Mouse (Mus musculus): Measurements from ENCODE around the gene Slc38a8. TPM values are rescaled to one million over a fixed set of nuclear protein-coding genes. Genes with fewer than 3 reads are reported as not detected.

The Slc38a8 gene
- polyA plus RNA-seq, 1 experiment from 2014 or later = 0.13 TPM

DNA sequence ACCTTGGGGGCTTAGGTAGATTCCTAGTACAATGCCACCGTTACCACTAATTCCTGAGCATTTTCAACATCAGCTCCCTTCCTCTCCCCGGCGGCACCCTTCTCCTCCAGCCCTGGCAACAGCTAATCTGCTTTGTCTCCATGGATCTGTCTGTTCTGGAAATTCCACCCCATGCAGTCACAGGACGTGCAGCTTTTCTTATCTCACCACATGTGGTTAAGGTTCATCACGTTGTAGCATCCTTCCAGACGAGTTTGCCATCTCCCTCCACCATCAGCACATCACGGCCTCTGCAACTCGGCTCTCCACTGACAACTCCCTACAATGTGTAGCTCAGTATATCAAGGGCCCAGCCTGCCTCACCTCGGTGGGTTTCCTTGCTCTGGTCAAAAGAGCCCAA is 4.0 kb upstream of the Slc38a8 start:
- H3K27me3 ChIP-seq (ENCODE audit: control insufficient read depth, insufficient read depth, low read length) = peaks cover 3% of the 10 kb centered on the region; the same call in 1 of the 2 replicates
- DNase-seq (ENCODE audit: low spot score) = no peak
- no peak overlapping the region for H3K9ac ChIP-seq (ENCODE audit: low read length)

DNA sequence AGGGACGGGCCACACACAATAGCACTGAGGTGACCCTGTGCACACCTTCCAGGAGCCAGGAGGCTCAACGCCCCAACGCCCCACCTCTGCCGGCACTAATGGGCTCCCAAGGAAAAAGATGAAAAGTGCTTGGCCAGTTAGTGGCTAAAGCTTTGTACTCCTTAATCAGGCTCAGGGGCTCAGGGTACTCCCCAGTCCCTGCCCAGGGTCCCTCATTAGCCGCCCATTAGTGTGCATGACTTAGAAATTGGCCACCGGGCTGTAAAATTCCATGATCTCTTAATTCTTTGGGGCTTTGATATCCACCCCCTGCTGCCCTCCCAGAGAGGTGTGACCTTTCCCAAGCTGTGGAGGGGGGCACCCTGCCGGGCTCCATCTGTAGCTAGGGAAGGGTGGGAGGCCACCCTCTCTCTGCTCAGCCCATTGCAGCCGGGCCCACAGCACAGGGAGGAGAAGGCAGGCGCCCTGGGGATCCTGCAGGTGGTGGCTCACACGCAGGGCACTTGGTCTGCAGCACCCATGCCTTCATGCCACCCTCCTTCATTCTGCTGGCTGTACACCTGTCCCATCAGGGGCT is 1.8 kb upstream of the Slc38a8 start:
- peak; percentile 73 for ATAC-seq (replicated peaks; ENCODE audit: low FRiP score)

More for the DNA sequence above, 4.0 kb upstream of the Slc38a8 start:
- H3K4me1 ChIP-seq (replicated peaks; ENCODE audit: control insufficient read depth, insufficient read depth, low read length) = peaks cover 15% of the 10 kb centered on the region; the same call in 1 of the 2 replicates
- no peak for ATAC-seq (replicated peaks; ENCODE audit: low FRiP score)
- H3K4me3 ChIP-seq (ENCODE audit: low read depth, low read length) = no peak overlapping the region
- WGBS = 16% methylated on average over 9 of the region's 9 CpGs
- peaks cover 9% of the 10 kb centered on the region for H3K36me3 ChIP-seq (ENCODE audit: control insufficient read depth, insufficient read depth, low read length)
- no peak overlapping the region for H3K27ac ChIP-seq (ENCODE audit: low read depth, low read length)
- H3K4me2 ChIP-seq (ENCODE audit: low read depth, low read length, severe bottlenecking) = no peak overlapping the region
- no peaks in the 10 kb centered on the region for H3K9me3 ChIP-seq (ENCODE audit: control insufficient read depth, low read length)

DNA sequence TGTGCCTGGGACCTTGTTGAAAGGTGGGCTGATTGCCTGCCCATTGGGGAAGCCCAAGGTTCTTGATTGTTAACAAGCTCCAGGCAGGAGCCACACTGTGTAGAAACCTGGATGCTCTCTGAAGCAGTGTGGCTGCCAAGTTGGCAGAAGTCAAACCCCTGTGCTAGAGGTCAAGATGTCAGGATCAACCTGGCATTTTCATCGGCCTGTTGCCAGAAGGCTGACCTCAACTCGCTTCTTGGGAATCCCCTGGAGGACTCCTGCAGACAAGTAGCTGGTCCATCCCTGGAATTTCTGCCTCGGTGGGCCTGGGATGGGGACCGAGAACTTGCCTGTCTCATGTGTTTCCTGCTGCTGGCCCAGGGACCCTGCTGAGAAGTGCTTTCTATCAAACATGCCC is 613 bp upstream of the Slc38a8 start:
- no peak overlapping the region for H3K27ac ChIP-seq (ENCODE audit: low read depth, low read length)

More for the DNA sequence above, 1.8 kb upstream of the Slc38a8 start:
- DNase-seq (ENCODE audit: low spot score) = peak; percentile 69
- Histone ChIP-seq H3K4me2 (ENCODE audit: low read depth, low read length, severe bottlenecking) (no peak overlapping the region), H3K27ac (ENCODE audit: low read depth, low read length) (no peak overlapping the region), H3K9ac (ENCODE audit: low read length) (no peak overlapping the region), H3K4me3 (ENCODE audit: low read depth, low read length) (no peak overlapping the region), H3K36me3 (ENCODE audit: control insufficient read depth, insufficient read depth, low read length) (peaks cover 2% of the 10 kb centered on the region), H3K9me3 (ENCODE audit: control insufficient read depth, low read length) (no peaks in the 10 kb centered on the region), H3K4me1 (replicated peaks; ENCODE audit: control insufficient read depth, insufficient read depth, low read length) (peaks cover 15% of the 10 kb centered on the region; the same call in 1 of the 2 replicates), H3K27me3 (ENCODE audit: control insufficient read depth, insufficient read depth, low read length) (peaks cover 3% of the 10 kb centered on the region; the same call in 1 of the 2 replicates)
- 6% methylated on average over 10 of the region's 10 CpGs for WGBS

DNA sequence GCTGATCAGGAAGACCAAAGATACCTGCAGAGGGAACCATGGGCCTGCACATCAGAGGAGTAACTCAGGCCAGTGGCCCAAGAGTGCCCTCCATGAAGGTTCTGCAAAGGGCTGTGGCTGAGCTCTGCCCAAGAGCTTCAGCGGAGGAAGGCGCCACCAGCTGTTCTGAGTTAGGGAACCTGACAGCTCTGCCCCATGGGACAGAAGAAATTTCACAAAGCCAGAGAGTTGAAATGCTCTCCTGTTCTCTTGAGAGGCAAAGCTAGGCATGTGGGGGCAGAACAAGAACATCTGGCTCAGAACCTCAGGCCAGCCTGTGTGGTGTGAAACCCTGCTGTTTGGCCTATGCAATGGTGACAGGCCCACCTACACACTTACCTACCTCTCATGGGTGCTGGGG is 1.7 kb downstream of the Slc38a8 start:
- peaks cover 3% of the 10 kb centered on the region; the same call in 1 of the 2 replicates for H3K27me3 ChIP-seq (ENCODE audit: control insufficient read depth, insufficient read depth, low read length)
- no peak overlapping the region for H3K9ac ChIP-seq (ENCODE audit: low read length)
- H3K4me2 ChIP-seq (ENCODE audit: low read depth, low read length, severe bottlenecking) = no peak overlapping the region
- no peak overlapping the region for H3K27ac ChIP-seq (ENCODE audit: low read depth, low read length)
- H3K9me3 ChIP-seq (ENCODE audit: control insufficient read depth, low read length) = no peaks in the 10 kb centered on the region
- ATAC-seq (replicated peaks; ENCODE audit: low FRiP score) = no peak
- DNase-seq (ENCODE audit: low spot score) = no peak
- peaks cover 12% of the 10 kb centered on the region; the same call in 1 of the 2 replicates for H3K4me1 ChIP-seq (replicated peaks; ENCODE audit: control insufficient read depth, insufficient read depth, low read length)
- H3K4me3 ChIP-seq (ENCODE audit: low read depth, low read length) = no peak overlapping the region
- 92% methylated on average over 2 of the region's 2 CpGs for WGBS
- H3K36me3 ChIP-seq (ENCODE audit: control insufficient read depth, insufficient read depth, low read length) = no peaks in the 10 kb centered on the region

More for the DNA sequence above, 613 bp upstream of the Slc38a8 start:
- peaks cover 15% of the 10 kb centered on the region; the same call in 1 of the 2 replicates for H3K4me1 ChIP-seq (replicated peaks; ENCODE audit: control insufficient read depth, insufficient read depth, low read length)
- H3K4me2 ChIP-seq (ENCODE audit: low read depth, low read length, severe bottlenecking) = no peak overlapping the region
- ATAC-seq (replicated peaks; ENCODE audit: low FRiP score) = no peak
- no peaks in the 10 kb centered on the region for H3K9me3 ChIP-seq (ENCODE audit: control insufficient read depth, low read length)
- 55% methylated on average over 4 of the region's 4 CpGs for WGBS
- peaks cover 3% of the 10 kb centered on the region; the same call in 1 of the 2 replicates for H3K27me3 ChIP-seq (ENCODE audit: control insufficient read depth, insufficient read depth, low read length)
- H3K36me3 ChIP-seq (ENCODE audit: control insufficient read depth, insufficient read depth, low read length) = no peaks in the 10 kb centered on the region
- DNase-seq (ENCODE audit: low spot score) = no peak
- no peak overlapping the region for H3K4me3 ChIP-seq (ENCODE audit: low read depth, low read length)
- H3K9ac ChIP-seq (ENCODE audit: low read length) = no peak overlapping the region

DNA sequence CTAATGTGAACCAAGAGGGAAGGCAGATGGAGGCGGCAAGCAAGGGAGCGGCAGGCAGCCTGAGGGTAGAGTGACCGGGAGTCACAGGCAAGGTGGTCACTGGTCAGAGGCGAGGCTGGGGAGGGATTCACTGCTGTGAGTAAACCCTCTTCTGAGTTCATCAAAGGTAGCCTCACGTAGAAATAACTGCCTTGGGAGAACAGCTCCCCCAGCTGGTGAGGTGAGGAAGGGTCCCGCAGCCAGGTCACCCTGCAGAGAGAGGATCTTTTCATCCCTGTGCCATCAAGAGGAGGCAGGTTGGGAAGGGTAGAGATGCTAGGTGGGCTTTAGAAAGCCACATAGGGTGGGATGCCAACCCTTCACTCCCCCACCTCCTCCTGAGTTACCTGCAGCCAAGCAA is 4.7 kb downstream of the Slc38a8 start:
- WGBS = 29% methylated on average over 6 of the region's 6 CpGs
- peak; percentile 66 for DNase-seq (ENCODE audit: low spot score)
- Histone ChIP-seq H3K27ac (ENCODE audit: low read depth, low read length) (no peak overlapping the region), H3K9ac (ENCODE audit: low read length) (no peak overlapping the region), H3K27me3 (ENCODE audit: control insufficient read depth, insufficient read depth, low read length) (peaks cover 3% of the 10 kb centered on the region; the same call in 1 of the 2 replicates), H3K4me2 (ENCODE audit: low read depth, low read length, severe bottlenecking) (no peak overlapping the region), H3K36me3 (ENCODE audit: control insufficient read depth, insufficient read depth, low read length) (no peaks in the 10 kb centered on the region), H3K4me1 (replicated peaks; ENCODE audit: control insufficient read depth, insufficient read depth, low read length) (no peaks in the 10 kb centered on the region), H3K4me3 (ENCODE audit: low read depth, low read length) (no peak overlapping the region), H3K9me3 (ENCODE audit: control insufficient read depth, low read length) (no peaks in the 10 kb centered on the region)
- ATAC-seq (replicated peaks; ENCODE audit: low FRiP score) = no peak

DNA sequence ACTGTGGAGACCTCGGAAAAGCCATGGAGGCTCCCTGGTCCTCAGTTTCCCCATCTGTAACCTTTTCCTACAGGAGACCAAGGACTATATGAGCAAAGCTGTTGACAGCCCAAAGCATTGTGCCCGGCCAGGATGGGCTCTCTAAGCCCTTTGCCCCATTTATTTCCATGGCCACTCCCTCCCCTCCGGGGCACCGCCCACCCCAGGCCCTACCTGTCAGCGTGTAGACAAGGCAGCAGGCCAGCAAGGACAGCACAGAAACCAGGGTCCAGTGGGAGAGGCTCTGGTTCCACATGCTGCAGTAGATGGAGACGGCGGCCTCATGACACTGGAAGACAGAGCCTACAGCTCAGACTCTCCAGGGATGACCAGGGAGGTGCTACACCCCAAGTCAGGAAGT is 14.4 kb downstream of the Slc38a8 start:
- H3K4me2 ChIP-seq (ENCODE audit: low read depth, low read length, severe bottlenecking) = no peak overlapping the region
- no peak overlapping the region for H3K27ac ChIP-seq (ENCODE audit: low read depth, low read length)
- no peak overlapping the region for H3K9ac ChIP-seq (ENCODE audit: low read length)
- no peaks in the 10 kb centered on the region for H3K27me3 ChIP-seq (ENCODE audit: control insufficient read depth, insufficient read depth, low read length)
- H3K9me3 ChIP-seq (ENCODE audit: control insufficient read depth, low read length) = no peaks in the 10 kb centered on the region
- 81% methylated on average over 7 of the region's 7 CpGs for WGBS
- H3K36me3 ChIP-seq (ENCODE audit: control insufficient read depth, insufficient read depth, low read length) = no peaks in the 10 kb centered on the region
- DNase-seq (ENCODE audit: low spot score) (no peak), ATAC-seq (replicated peaks; ENCODE audit: low FRiP score) (no peak)
- H3K4me1 ChIP-seq (replicated peaks; ENCODE audit: control insufficient read depth, insufficient read depth, low read length) = 0 out of 2 replicates have a peak, but pooled peaks cover 2% of the 10 kb centered on the region
- H3K4me3 ChIP-seq (ENCODE audit: low read depth, low read length) = no peak overlapping the region

DNA sequence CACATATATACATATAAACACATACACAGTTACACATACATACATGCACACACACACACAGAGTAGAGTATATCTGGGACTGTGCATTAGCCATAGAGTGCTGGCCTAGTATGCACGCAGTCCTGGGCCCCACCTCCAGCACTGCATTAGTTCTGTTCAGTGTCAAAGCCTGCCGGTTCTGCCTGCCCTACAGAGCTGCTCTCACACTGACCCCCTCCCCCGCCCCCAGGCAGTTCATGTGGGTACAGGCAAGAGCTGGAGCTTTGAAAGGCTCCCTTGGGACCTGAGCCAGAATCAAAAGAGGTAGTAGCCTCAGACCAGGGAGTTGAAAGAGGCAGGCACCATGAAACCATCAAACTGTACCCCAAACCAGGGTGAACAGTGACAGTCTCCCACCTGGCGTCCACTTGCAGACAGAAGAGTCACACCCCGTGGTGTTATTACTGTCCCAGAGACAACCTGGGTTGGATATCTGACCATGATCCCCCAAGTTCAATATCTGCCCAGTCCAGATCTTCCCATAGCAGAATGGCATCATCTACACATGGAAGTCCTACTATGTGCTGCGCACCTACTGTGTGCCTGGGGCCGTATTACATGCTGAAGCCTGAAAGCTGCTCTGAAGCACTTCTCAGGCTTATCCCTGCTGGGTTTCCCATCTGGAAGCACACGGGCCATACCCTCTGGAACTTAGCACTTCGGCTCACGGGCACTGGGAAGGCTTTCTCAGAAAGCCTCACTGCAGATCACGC is 17.2 kb downstream of the Slc38a8 start:
- 82% methylated on average over 11 of the region's 11 CpGs for WGBS
- DNase-seq (ENCODE audit: low spot score) = no peak
- Histone ChIP-seq H3K9ac (ENCODE audit: low read length) (no peak overlapping the region), H3K36me3 (ENCODE audit: control insufficient read depth, insufficient read depth, low read length) (no peaks in the 10 kb centered on the region), H3K27ac (ENCODE audit: low read depth, low read length) (no peak overlapping the region), H3K4me3 (ENCODE audit: low read depth, low read length) (no peak overlapping the region), H3K4me1 (replicated peaks; ENCODE audit: control insufficient read depth, insufficient read depth, low read length) (no peaks in the 10 kb centered on the region), H3K4me2 (ENCODE audit: low read depth, low read length, severe bottlenecking) (no peak overlapping the region), H3K9me3 (ENCODE audit: control insufficient read depth, low read length) (no peaks in the 10 kb centered on the region), H3K27me3 (ENCODE audit: control insufficient read depth, insufficient read depth, low read length) (no peaks in the 10 kb centered on the region)
- ATAC-seq (replicated peaks; ENCODE audit: low FRiP score) = no peak

DNA sequence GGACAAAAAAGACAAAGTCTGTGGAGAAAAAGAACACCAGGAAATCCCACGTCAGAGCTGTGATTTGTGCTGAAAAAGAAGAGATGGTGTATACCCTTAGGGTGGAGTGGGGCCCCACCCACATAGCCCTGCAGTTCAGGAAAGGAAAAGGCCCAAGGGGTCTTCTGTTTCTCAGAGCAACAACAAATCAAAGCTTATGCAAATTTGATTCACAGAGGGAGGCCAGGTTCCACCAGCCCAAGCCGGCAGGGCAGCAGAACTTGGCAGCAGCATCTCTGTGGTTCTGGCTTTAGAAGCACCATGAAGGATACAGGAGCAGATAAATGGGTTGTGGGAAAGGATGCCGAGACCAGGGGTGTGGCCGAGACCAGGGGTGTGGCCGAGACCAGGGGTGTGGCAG is 22.8 kb downstream of the Slc38a8 start:
- Histone ChIP-seq H3K36me3 (ENCODE audit: control insufficient read depth, insufficient read depth, low read length) (no peaks in the 10 kb centered on the region), H3K27ac (ENCODE audit: low read depth, low read length) (no peak overlapping the region), H3K9ac (ENCODE audit: low read length) (no peak overlapping the region), H3K4me3 (ENCODE audit: low read depth, low read length) (no peak overlapping the region), H3K9me3 (ENCODE audit: control insufficient read depth, low read length) (no peaks in the 10 kb centered on the region), H3K4me1 (replicated peaks; ENCODE audit: control insufficient read depth, insufficient read depth, low read length) (no peaks in the 10 kb centered on the region), H3K4me2 (ENCODE audit: low read depth, low read length, severe bottlenecking) (no peak overlapping the region), H3K27me3 (ENCODE audit: control insufficient read depth, insufficient read depth, low read length) (no peaks in the 10 kb centered on the region)
- DNase-seq (ENCODE audit: low spot score) (no peak), ATAC-seq (replicated peaks; ENCODE audit: low FRiP score) (no peak)
- WGBS = 30% methylated on average over 5 of the region's 5 CpGs

Data from forebrain, embryonic 11.5 days (tissue).